Mouse (Mus musculus) cerebellum, adult 2 months (tissue): ENCODE measurements around the gene Nos3. TPM values are rescaled to one million over a fixed set of nuclear protein-coding genes. Genes with fewer than 3 reads are reported as not detected.

Source experiments
- DNase-seq, 2 experiments: peaks; one replicate each; pipeline ENCODE4 v3.0.0; 2021
- H3K27ac ChIP-seq: fragments of 200-500 bp; 2 replicates; pipeline ENCODE4 v1.5.1; 2012; ENCODE audit warnings: low read length, control low read depth, inconsistent platforms; ENCODE audit not compliant: insufficient read depth
- H3K27me3 ChIP-seq: fragments of 200-500 bp; 2 replicates; pipeline ENCODE4 v1.6.1; 2012; ENCODE audit warnings: inconsistent platforms, mild to moderate bottlenecking, low read length, moderate library complexity; ENCODE audit not compliant: control insufficient read depth, insufficient read depth
- H3K4me1 ChIP-seq: fragments of 200-500 bp; 2 replicates; pipeline ENCODE4 v1.6.1; 2011; ENCODE audit warnings: low read length; ENCODE audit not compliant: control insufficient read depth, insufficient read depth
- H3K4me3 ChIP-seq: fragments of 200-500 bp; replicated peaks from 2 replicates; pipeline ENCODE3; 2011; ENCODE audit warnings: mild to moderate bottlenecking, low read depth, low read length, control low read depth; ENCODE audit not compliant: insufficient read depth
- CTCF ChIP-seq: fragments of 200-500 bp; IDR thresholded peaks from 2 replicates; pipeline ENCODE4 v1.5.1; 2011; ENCODE audit warnings: low read depth, mild to moderate bottlenecking, control low read depth, low read length, moderate library complexity, borderline replicate concordance; ENCODE audit not compliant: insufficient read depth
- POLR2A ChIP-seq: fragments of 200-500 bp; IDR thresholded peaks from 2 replicates; pipeline ENCODE4 v1.6.1; 2011; ENCODE audit warnings: low read length, control low read depth, borderline replicate concordance; ENCODE audit not compliant: insufficient read depth
- WGBS: fragments of 180-500 bp; shearing (Covaris S2); methylation state at CpG from one replicate; pipeline ENCODE4 v1.1.7; 2018; 5-methylcytosine and 5-hydroxymethylcytosine counted together
- polyA plus RNA-seq: library from polyadenylated mRNA; depleted of rRNA; stranded (reverse); fragments of >200 nt; gene quantifications from 2 replicates; pipeline ENCODE4 v1.2.3, GENCODE M21; 2012

Gene Nos3
- polyA plus RNA-seq, 1 experiment, result 8.6 TPM

GRCm38 (mm10) chr5:24326842-24327417, 37.7 kb upstream of the Nos3 start:
- 73% methylated on average over 4 of the region's 4 CpGs for WGBS

DNA sequence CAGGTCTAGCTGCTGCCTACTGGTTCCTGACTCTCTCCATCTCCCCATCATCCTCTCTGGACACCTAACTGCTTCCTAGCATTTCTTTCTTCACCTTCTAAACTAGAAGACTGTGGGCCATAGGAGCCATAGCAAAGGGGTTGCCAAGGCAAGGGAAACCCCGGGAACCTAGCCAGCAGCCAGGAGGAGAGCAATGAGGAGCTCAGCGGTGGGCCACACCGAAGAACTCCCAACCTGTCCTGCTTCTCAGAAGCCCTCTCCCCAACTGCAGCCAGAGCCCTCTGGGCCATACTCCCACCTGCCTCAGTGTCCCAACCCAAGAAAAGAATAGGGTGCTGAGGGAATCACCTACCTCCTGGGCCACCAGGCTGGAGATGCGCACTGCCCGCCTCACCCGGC, 35.8 kb upstream of the Nos3 start:
- WGBS, result 25% methylated on average over 6 of the region's 6 CpGs
- TF ChIP-seq CTCF (no peak), POLR2A (no peak)
- peak; percentile 48 to 53 for DNase-seq
- Histone ChIP-seq H3K27me3 (no peaks in the 10 kb centered on the region), H3K4me1 (peaks cover 14% of the 10 kb centered on the region), H3K27ac (no peak overlapping the region), H3K4me3 (no peak overlapping the region)

More at GRCm38 (mm10) chr5:24326842-24327417, 37.7 kb upstream of the Nos3 start:
- H3K4me3 ChIP-seq, result no peak overlapping the region
- H3K4me1 ChIP-seq, result peaks cover 14% of the 10 kb centered on the region
- H3K27me3 ChIP-seq, result no peaks in the 10 kb centered on the region
- H3K27ac ChIP-seq, result no peak overlapping the region
- DNase-seq, result no peak
- no peak for TF ChIP-seq POLR2A
- no peak for TF ChIP-seq CTCF

DNA sequence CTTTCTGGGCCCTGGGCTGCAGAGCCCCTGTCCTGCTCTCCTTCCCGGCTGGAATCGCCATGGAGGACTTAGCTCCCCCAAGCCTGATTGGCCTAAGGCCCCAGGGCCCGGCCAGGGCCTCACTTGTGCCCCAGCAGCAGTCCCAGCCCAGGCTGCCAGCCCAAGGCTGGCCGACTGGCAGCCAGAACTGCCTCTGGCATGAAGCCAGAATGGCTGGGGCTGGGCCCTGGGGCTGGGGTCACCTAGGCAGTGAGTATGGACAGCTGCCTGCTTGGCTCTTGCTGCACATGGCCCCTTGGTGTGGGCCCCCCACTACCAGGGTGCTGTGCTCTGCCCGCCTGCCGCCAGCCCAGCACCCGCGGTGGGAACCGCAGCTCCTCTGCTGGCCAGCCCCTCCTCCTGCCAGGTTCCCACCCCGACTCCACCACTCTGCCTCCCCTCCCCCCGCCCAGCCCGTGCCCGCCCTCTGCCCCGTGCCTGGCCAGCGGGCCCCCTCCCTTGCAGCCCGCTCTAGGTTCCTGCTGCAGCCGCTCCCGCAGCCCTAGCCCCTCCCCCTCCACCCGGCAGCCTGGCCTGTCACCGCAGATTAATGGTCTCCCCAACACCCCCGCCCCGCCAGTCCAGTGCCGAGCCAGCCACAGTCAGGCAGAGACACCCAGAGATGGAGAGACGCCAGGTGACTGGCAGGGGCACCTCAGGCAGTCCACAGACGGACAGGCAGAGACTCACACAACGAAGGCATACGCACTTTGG, 35.2 kb upstream of the Nos3 start:
- no peaks in the 10 kb centered on the region for H3K27me3 ChIP-seq
- DNase-seq, result peak; percentile 62 to 63
- 3% methylated on average over 25 of the region's 27 CpGs for WGBS
- H3K27ac ChIP-seq, result no peak overlapping the region
- H3K4me1 ChIP-seq, result peaks cover 14% of the 10 kb centered on the region
- no peak for TF ChIP-seq CTCF
- H3K4me3 ChIP-seq, result peak overlapping the region; percentile 6

GRCm38 (mm10) chr5:24329965-24330298, 34.7 kb upstream of the Nos3 start:
- TF ChIP-seq POLR2A (no peak), CTCF (no peak)
- 27% methylated on average over 5 of the region's 5 CpGs for WGBS
- Histone ChIP-seq H3K27ac (no peak overlapping the region), H3K4me3 (no peak overlapping the region), H3K4me1 (peaks cover 14% of the 10 kb centered on the region), H3K27me3 (no peaks in the 10 kb centered on the region)
- DNase-seq, result no peak

GRCm38 (mm10) chr5:24332401-24332800, 32.2 kb upstream of the Nos3 start:
- no peak for DNase-seq
- TF ChIP-seq POLR2A (no peak), CTCF (no peak)
- H3K4me1 ChIP-seq, result peaks cover 28% of the 10 kb centered on the region
- no peaks in the 10 kb centered on the region for H3K27me3 ChIP-seq
- WGBS, result 79% methylated on average over 4 of the region's 4 CpGs
- no peak overlapping the region for H3K4me3 ChIP-seq
- H3K27ac ChIP-seq, result no peak overlapping the region

GRCm38 (mm10) chr5:24334749-24335148, 29.9 kb upstream of the Nos3 start:
- Histone ChIP-seq H3K27ac (no peak overlapping the region), H3K4me3 (no peak overlapping the region), H3K27me3 (no peaks in the 10 kb centered on the region), H3K4me1 (peaks cover 22% of the 10 kb centered on the region)
- DNase-seq, result no peak
- TF ChIP-seq POLR2A, result no peak
- no peak for TF ChIP-seq CTCF
- 66% methylated on average over 3 of the region's 3 CpGs for WGBS

GRCm38 (mm10) chr5:24335888-24336511, 28.6 kb upstream of the Nos3 start:
- no peak overlapping the region for H3K4me3 ChIP-seq
- H3K4me1 ChIP-seq, result peaks cover 20% of the 10 kb centered on the region
- no peaks in the 10 kb centered on the region for H3K27me3 ChIP-seq
- TF ChIP-seq POLR2A (no peak), CTCF (peak; percentile 91)
- no peak overlapping the region for H3K27ac ChIP-seq
- WGBS, result 40% methylated on average over 3 of the region's 3 CpGs
- DNase-seq, result peak; percentile 57 to 66

DNA sequence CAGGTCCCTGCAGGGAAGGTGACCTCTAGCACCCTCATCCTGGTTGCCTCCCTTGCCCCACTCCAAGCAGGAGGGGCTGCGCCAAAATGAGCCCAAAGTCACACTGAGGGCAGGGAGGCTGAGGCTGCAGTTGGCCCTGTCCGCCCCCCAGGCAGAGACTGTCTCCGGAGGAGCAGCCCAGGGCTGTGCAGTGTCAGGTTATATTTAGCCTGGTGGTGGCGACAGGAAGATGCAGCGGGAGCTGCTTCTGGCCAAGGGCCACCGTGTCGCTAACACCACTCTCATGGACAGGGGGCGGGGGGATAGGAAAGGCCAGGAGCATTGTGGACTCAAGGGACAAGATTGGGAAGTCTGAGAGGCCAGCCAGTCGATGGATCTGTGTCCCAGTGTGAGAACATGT, 27.2 kb upstream of the Nos3 start:
- DNase-seq, result peak; percentile 38 to 51
- Histone ChIP-seq H3K4me3 (no peak overlapping the region), H3K27me3 (no peaks in the 10 kb centered on the region), H3K27ac (no peak overlapping the region), H3K4me1 (peaks cover 20% of the 10 kb centered on the region)
- TF ChIP-seq CTCF, result 0 out of 2 replicates have a peak, but pooled peaks have one; percentile 16
- TF ChIP-seq POLR2A, result no peak
- WGBS, result 10% methylated on average over 9 of the region's 9 CpGs
